Mouse (Mus musculus): ENCODE results near the gene Neu2.
A peak's percentile ranks its signal among the peaks of the same experiment; 100 is the strongest.

The Neu2 gene

GRCm38 (mm10) chr1:87620693-87621092 is 111.0 kb downstream of the Neu2 start:
- no peak for DNase-seq

DNA sequence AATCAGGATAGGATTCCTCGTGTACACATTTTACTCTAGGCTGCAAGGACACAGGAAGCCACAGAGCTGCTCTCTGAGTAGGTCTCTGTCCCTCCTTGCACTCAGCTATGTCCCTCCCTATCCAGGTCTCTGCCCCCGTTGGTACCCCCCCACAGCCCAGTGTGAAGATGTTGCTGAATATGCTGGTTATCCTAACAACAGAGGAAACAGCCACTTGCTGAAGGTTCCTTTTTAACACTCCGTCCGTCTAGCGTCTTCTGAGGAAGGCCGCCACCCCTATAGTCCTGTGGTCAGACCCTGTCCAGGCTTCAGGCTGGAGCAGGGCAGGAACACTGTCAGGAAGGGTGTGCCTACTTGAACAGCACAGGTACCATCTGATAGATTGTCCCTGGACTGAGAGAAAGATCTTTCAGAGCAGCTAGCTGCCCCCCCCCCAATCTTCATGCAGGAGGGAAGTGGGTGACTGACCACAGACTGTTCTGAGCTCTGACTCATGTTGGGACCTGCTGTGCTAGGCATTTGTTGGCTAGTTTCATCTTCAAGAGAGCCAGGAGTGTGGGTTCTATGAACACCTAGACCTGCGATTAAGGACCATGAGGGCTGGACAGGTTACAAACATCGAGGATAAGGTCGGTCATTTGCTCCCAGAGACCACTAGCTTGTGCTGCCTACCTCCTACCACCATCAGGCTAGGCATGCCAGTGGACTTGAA is 111.6 kb downstream of the Neu2 start:
- peak; percentile 31 for DNase-seq

GRCm38 (mm10) chr1:87621858-87622279 is 112.2 kb downstream of the Neu2 start:
- peak; percentile 74 for DNase-seq

GRCm38 (mm10) chr1:87623977-87624666 is 114.4 kb downstream of the Neu2 start:
- DNase-seq, result no peak

GRCm38 (mm10) chr1:87624826-87625225 is 115.1 kb downstream of the Neu2 start:
- no peak for DNase-seq

DNA sequence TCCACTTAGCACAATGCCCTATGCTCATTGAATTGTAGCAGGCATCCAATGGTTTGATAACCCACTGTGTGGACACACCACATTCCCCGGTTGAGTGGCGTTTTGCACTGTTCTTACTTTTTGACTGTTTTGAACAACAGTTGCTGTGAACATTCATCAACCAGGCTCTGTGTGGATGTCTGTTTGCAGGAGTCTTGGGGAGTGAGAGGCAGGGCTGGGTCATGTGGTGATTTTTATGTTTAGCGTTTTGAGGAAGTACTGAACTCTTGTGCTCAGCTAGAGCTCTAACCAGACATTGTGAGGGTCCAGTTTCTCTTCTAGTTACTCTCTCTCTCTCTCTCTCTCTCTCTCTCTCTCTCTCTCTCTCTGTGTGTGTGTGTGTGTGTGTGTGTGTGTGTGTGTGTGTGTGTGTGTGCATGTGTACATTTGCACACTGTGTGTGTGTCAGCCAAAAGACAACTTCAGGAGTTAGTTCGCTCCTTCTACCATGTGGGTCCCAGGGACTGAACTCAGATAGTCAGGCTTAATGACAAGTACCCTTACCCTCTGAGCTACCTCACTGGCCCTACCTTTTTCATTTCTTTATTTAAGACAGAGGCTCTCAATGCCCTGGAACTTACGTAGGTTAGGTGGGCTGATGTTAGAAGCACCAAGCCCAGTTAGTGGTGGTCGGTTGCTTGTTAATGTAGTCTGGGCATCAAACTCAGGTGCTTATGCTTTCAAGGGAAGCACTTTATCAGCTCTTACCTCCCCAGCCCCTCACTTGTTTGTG is 115.8 kb downstream of the Neu2 start:
- DNase-seq, result no peak

GRCm38 (mm10) chr1:87626344-87626743 is 116.7 kb downstream of the Neu2 start:
- peak; percentile 85 for DNase-seq

- no peak for DNase-seq
Observed at GRCm38 (mm10) chr1:87628085-87628484, 118.4 kb downstream of the Neu2 start.

DNA sequence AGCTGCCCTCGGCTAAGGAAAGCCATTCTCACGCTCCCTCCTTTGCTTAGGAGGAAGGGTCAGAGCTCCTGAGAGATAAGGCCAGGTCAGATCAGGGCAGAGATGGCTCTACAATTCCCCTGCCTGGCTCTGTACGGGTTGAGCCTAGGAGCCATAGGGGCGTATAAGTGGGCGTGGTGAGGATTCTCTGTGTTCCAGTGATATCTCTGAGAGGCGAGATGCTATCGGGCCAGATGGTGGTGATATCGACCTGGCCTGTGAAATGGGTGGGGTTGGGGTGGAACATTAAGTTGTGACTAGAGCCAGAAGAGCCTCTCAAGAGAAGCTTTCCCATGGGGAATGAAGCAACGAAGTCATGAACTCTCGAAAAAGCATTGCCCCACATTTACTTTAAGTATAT is 121.9 kb downstream of the Neu2 start:
- no peak for DNase-seq

- DNase-seq, result no peak
Observed at GRCm38 (mm10) chr1:87632163-87632562, 122.5 kb downstream of the Neu2 start.

GRCm38 (mm10) chr1:87636716-87637117 is 127.0 kb downstream of the Neu2 start:
- no peak for DNase-seq

GRCm38 (mm10) chr1:87637121-87637877 is 127.6 kb downstream of the Neu2 start:
- DNase-seq, result peak; percentile 66

- no peak for DNase-seq
Observed at GRCm38 (mm10) chr1:87637878-87638600, 128.3 kb downstream of the Neu2 start.

- no peak for DNase-seq
Observed at GRCm38 (mm10) chr1:87639724-87640123, 130.0 kb downstream of the Neu2 start.

DNA sequence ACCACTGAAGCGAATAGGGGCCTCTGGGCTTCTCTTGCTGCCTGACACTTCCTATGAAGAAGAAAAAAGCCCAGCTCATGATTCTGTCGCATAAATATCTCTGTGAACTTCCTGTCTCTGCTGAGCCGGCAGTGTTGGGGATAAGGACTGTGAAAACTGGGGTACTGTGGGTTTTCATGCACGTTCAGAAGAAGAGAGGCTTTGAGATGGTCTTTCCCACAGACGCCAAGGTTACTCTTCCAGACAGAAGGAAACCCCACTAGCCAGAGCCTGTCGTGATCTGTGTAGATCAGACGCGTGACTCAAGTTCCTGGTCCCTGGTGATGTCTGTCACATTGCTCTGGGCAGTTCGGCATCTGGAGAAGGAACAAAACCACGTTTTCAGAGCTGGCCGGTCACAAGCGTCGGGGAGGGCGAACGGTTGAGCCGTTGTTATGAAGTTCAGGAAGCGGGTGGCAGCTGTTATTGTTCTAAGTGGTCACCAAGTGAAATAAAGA is 130.5 kb downstream of the Neu2 start:
- no peak for DNase-seq

GRCm38 (mm10) chr1:87643016-87643415 is 133.3 kb downstream of the Neu2 start:
- no peak for DNase-seq

GRCm38 (mm10) chr1:87645041-87645440 is 135.4 kb downstream of the Neu2 start:
- no peak for DNase-seq

DNA sequence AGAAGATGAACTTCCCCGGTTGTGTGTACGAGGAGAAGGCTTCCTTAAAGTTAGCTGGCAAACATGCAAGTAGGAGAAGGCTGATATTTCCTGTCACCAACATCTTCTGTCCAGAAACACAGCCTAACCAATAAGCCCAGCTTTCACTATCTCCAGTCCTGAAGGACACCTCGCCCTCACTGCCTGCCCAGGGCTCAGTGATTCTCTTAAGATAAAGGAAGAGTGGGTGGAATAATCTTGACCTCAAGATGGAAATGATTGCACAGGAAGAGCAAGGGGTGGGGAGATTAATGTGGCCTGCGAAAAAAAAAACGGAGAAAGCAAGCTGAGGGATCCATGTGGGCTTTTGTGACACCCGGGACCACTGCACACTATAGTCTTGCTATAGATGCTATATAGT is 136.1 kb downstream of the Neu2 start:
- no peak for DNase-seq

Data from thymus, postnatal 14 days (tissue).